Mouse (Mus musculus) erythroblast, embryonic 14.5 days (primary cell): ENCODE results near the gene Fry.

Experiments used
- GATA1 ChIP-seq: IDR thresholded peaks from 2 replicates; pipeline ENCODE4 v1.6.1; 2012; ENCODE audit warnings: low read length, inconsistent platforms, mixed read lengths
- TAL1 ChIP-seq: IDR thresholded peaks from 3 replicates; pipeline ENCODE4 v1.6.1; 2012; ENCODE audit warnings: low read length, inconsistent platforms, mixed read lengths

- TF ChIP-seq TAL1 (no peak), GATA1 (no peak)
Measured at GRCm38 (mm10) chr5:150402832-150403447, 284.5 kb downstream of the Fry start.
